Mouse (Mus musculus) liver, embryonic 12.5 days (tissue): ENCODE data around the gene Kdelr1. TPM values are rescaled to one million over a fixed set of nuclear protein-coding genes. Genes with fewer than 3 reads are reported as not detected.

Experiments
- polyA plus RNA-seq: library from polyadenylated mRNA; unstranded; fragments of >200 nt; fragmentation: Nextera tagmentation; extraction: Ambion mirVana; gene quantifications from 2 replicates; pipeline ENCODE4 v1.2.1, GENCODE M21; 2016

Kdelr1 gene
- polyA plus RNA-seq, 1 experiment from 2014 or later, result 25.6 TPM

Other genes starting within 250 kb of the Kdelr1 start
- gene Rasip1, start 245.3 kb upstream of the Kdelr1 start, polyA plus RNA-seq, result 10.5 and 11.8 TPM in 2 replicates
- gene Mamstr, start 232.8 kb upstream of the Kdelr1 start, polyA plus RNA-seq, result 0.69 and 0.81 TPM in 2 replicates
- gene Fut2, start 206.4 kb upstream of the Kdelr1 start, polyA plus RNA-seq, result 0.05 TPM in 1 of 2 replicates, not detected in the other
- gene Ntn5, start 188.8 kb upstream of the Kdelr1 start, polyA plus RNA-seq, result not detected in 2 replicates
- gene Sec1, start 178.4 kb upstream of the Kdelr1 start, polyA plus RNA-seq, result 0.11 and 0.18 TPM in 2 replicates
- 0.93 and 1.0 TPM in 2 replicates for gene Car11, start 172.9 kb upstream of the Kdelr1 start, polyA plus RNA-seq
- 1.1 and 1.8 TPM in 2 replicates for gene Dbp, start 167.7 kb upstream of the Kdelr1 start, polyA plus RNA-seq
- 892 and 939 TPM in 2 replicates for gene Rpl18, start 157.3 kb upstream of the Kdelr1 start, polyA plus RNA-seq
- gene Sphk2, start 154.8 kb upstream of the Kdelr1 start, polyA plus RNA-seq, result 14.8 and 16.1 TPM in 2 replicates
- gene Fam83e, start 151.6 kb upstream of the Kdelr1 start, polyA plus RNA-seq, result 0.67 and 0.81 TPM in 2 replicates
- gene Spaca4, start 147.0 kb upstream of the Kdelr1 start, polyA plus RNA-seq, result not detected in 2 replicates
- 0.10 and 0.32 TPM in 2 replicates for gene Lmtk3, start 89.0 kb upstream of the Kdelr1 start, polyA plus RNA-seq
- gene Sult2b1, start 88.1 kb upstream of the Kdelr1 start, polyA plus RNA-seq, result 0.77 and 0.81 TPM in 2 replicates
- 47.1 and 54.2 TPM in 2 replicates for gene Cyth2, start 58.2 kb upstream of the Kdelr1 start, polyA plus RNA-seq
- 0.27 and 0.50 TPM in 2 replicates for gene Kcnj14, start 48.0 kb upstream of the Kdelr1 start, polyA plus RNA-seq
- gene Grwd1, start 41.8 kb upstream of the Kdelr1 start, polyA plus RNA-seq, result 61.4 and 67.0 TPM in 2 replicates
- 0.17 and 0.24 TPM in 2 replicates for gene Grin2d, start 5.6 kb downstream of the Kdelr1 start, polyA plus RNA-seq
- 0.68 and 0.94 TPM in 2 replicates for gene Syngr4, start 23.9 kb downstream of the Kdelr1 start, polyA plus RNA-seq
- gene Tmem143, start 24.2 kb downstream of the Kdelr1 start, polyA plus RNA-seq, result 3.8 and 3.9 TPM in 2 replicates
- 61.6 and 68.2 TPM in 2 replicates for gene Emp3, start 48.6 kb downstream of the Kdelr1 start, polyA plus RNA-seq
- 1.6 and 2.0 TPM in 2 replicates for gene Ccdc114, start 51.3 kb downstream of the Kdelr1 start, polyA plus RNA-seq
- gene Abcc6, start 157.5 kb downstream of the Kdelr1 start, polyA plus RNA-seq, result 4.9 and 5.3 TPM in 2 replicates
- 48.0 and 52.5 TPM in 2 replicates for gene Nomo1, start 160.9 kb downstream of the Kdelr1 start, polyA plus RNA-seq
- not detected in 2 replicates for gene Kcnj11, start 228.0 kb downstream of the Kdelr1 start, polyA plus RNA-seq